In the genomic region with DNA sequence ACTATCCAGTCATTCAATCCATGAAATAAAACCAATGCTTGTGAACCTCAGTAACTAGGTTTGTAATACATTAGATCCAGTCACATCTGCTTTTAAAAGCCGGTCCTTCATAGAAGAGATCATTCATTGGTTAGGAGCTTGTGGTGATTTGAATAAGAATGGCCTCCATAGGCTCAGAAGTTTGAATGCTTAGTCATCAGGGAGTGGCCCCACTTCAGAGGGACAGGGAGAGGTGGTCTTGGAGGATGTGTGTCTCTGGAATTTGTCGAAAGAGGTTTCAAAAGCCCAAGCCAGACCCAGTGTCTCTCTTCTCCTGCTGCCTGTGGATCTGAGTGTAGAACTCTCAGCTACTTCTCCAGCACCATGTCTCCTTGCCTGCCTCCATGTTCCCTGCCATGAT, we compare ENCODE assay signal across 22 mouse cellular contexts.
DNase-seq lines count a peak whose midpoint lies in the region; ATAC-seq and TF ChIP-seq lines count a peak whose summit lies in the region.
"Had no signal": no experiment of that assay in that cellular context is flagged by ENCODE, and none has a peak within 500 bp of the region (broad histone marks: within the 10 kb centered on the region; RNA-seq: fewer than 3 reads in every experiment).

No protein-coding gene starts in this region.

- no peak for DNase-seq in heart, adult 2 months
- DNase-seq in heart, postnatal 25 days (ENCODE audit: low spot score), result no peak
- DNase-seq in heart, adult 9 months (ENCODE audit: low spot score in 2 of 2), result no peak
- peak; percentile 35 for DNase-seq in ES-E14 (ENCODE audit: low read depth, low spot score)
- no peak for DNase-seq in frontal cortex, postnatal 14 days (ENCODE audit: low spot score in 2 of 2)
- DNase-seq in layer of hippocampus, adult 8-10 months (ENCODE audit: low spot score in 2 of 2), result no peak
- DNase-seq: adrenal gland, adult 2 months; adrenal gland, postnatal 25 days; cerebellum, adult 11 months; cerebellum, adult 8-10 months; cerebellum, postnatal 14 days; embryo, embryonic 11 days; gastrocnemius, postnatal 14 days; kidney, adult 11 months; kidney, adult 9 months had no signal

- WGBS in heart, adult 2 months, result 98% methylated on average over 2 of the region's 2 CpGs
- whole genome bisulfite sequencing in heart, embryonic 16.5 days, result 87% methylated on average over 2 of the region's 2 CpGs

- no peak overlapping the region for H3K4me3 ChIP-seq in heart, adult 2 months
- no peak overlapping the region for H3K4me3 ChIP-seq in heart, embryonic 16.5 days (ENCODE audit: low read length)
- peak overlapping the region; percentile 21; the same call in 1 of the 2 replicates for H3K4me3 ChIP-seq in E14TG2a.4 (replicated peaks; ENCODE audit: low read length)
- H3K4me3 ChIP-seq in ES-E14 (ENCODE audit: insufficient read depth in 1 of 2, low read depth in 1 of 2, low read length in 2 of 2, poor library complexity in 1 of 2, severe bottlenecking in 1 of 2), result no peak overlapping the region
- H3K4me3 ChIP-seq: embryonic facial prominence, embryonic 15.5 days; erythroblast, embryonic 14.5 days; forebrain, embryonic 10.5 days; hindbrain, embryonic 13.5 days had no signal

- no peak for ATAC-seq in heart, embryonic 16.5 days (replicated peaks; ENCODE audit: extremely low read depth, insufficient read depth, low FRiP score)

- H3K9ac ChIP-seq in heart, adult 2 months (ENCODE audit: low read depth, low read length), result no peak overlapping the region
- H3K9ac ChIP-seq in heart, embryonic 16.5 days (ENCODE audit: low read length), result no peak overlapping the region
- H3K9ac ChIP-seq in ES-E14 (ENCODE audit: insufficient read depth, low read depth, low read length, poor library complexity, severe bottlenecking), result no peak overlapping the region
- H3K9ac ChIP-seq: embryonic facial prominence, embryonic 15.5 days; hindbrain, embryonic 13.5 days had no signal

- in situ Hi-C loops in ES-E14 (cut with MboI; ENCODE audit: low sequenced_read_pairs in 2 of 2, unreplicated experiment in 2 of 2), result no loop called here

- 0 out of 2 replicates have a peak overlapping the region, but pooled peaks have one; percentile 6 for H3K27ac ChIP-seq in heart, adult 2 months
- peak overlapping the region; percentile 4; the same call in 1 of the 2 replicates for H3K27ac ChIP-seq in heart, embryonic 16.5 days (ENCODE audit: low read length)
- peak overlapping the region; percentile 77; the same call in 1 of the 2 replicates for H3K27ac ChIP-seq in ES-E14 (ENCODE audit: insufficient read depth, low read depth, low read length, poor library complexity, severe bottlenecking)
- H3K27ac ChIP-seq: embryonic facial prominence, embryonic 15.5 days; forebrain, embryonic 10.5 days; hindbrain, embryonic 13.5 days; hindbrain, postnatal 0 days had no signal

- H3K4me2 ChIP-seq in heart, embryonic 16.5 days (ENCODE audit: low read depth, low read length), result no peak overlapping the region
- H3K4me2 ChIP-seq: embryonic facial prominence, embryonic 15.5 days; hindbrain, embryonic 13.5 days had no signal

- no peak for TF ChIP-seq POLR2A in heart, adult 2 months (IDR thresholded peaks at IDR 0.05; ENCODE audit: insufficient read depth, low read depth, low read length)

- H3K79me2 ChIP-seq in heart, adult 2 months (replicated peaks; ENCODE audit: control insufficient read depth, insufficient read depth, low read length), result peaks cover 2% of the 10 kb centered on the region

- TF ChIP-seq CTCF in heart, adult 2 months (IDR thresholded peaks at IDR 0.05), result no peak
- TF ChIP-seq CTCF in E14TG2a.4 (conservative IDR thresholded peaks at IDR 0.05; ENCODE audit: low read length), result no peak

- H3K9me3 ChIP-seq in heart, embryonic 16.5 days (replicated peaks; ENCODE audit: control insufficient read depth, low read length), result no peaks in the 10 kb centered on the region
- H3K9me3 ChIP-seq in E14TG2a.4 (ENCODE audit: low read length) (peaks cover 6% of the 10 kb centered on the region), ES-E14 (ENCODE audit: control insufficient read depth, insufficient read depth, low read depth, low read length) (no peaks in the 10 kb centered on the region)
- H3K9me3 ChIP-seq: embryonic facial prominence, embryonic 15.5 days; forebrain, embryonic 10.5 days; hindbrain, embryonic 13.5 days had no signal

- no peaks in the 10 kb centered on the region for H3K36me3 ChIP-seq in heart, adult 2 months (ENCODE audit: control insufficient read depth, insufficient read depth, low read length)
- H3K36me3 ChIP-seq in heart, embryonic 16.5 days (ENCODE audit: control insufficient read depth, insufficient read depth), result no peaks in the 10 kb centered on the region
- H3K36me3 ChIP-seq in E14TG2a.4 (ENCODE audit: insufficient read depth, low read length) (no peaks in the 10 kb centered on the region), ES-E14 (ENCODE audit: control insufficient read depth, insufficient read depth, low read length, poor library complexity, severe bottlenecking) (no peaks in the 10 kb centered on the region)
- H3K36me3 ChIP-seq: embryonic facial prominence, embryonic 15.5 days; forebrain, embryonic 10.5 days; hindbrain, embryonic 13.5 days had no signal

- TF ChIP-seq EP300 in heart, adult 2 months (IDR thresholded peaks at IDR 0.05; ENCODE audit: insufficient read depth, low read depth, low read length), result no peak

- intact Hi-C loops in heart, adult 2 months (cut with DNase I), result no loop called here
- intact Hi-C loops in heart, postnatal 25 days (cut with DNase I), result no loop called here

- H3K4me1 ChIP-seq in heart, adult 2 months (ENCODE audit: control insufficient read depth, insufficient read depth, low read length), result peaks cover 8% of the 10 kb centered on the region
- peaks cover 12% of the 10 kb centered on the region for H3K4me1 ChIP-seq in heart, embryonic 16.5 days (ENCODE audit: control insufficient read depth, insufficient read depth, low read length)
- H3K4me1 ChIP-seq in E14TG2a.4 (replicated peaks; ENCODE audit: low read depth, low read length), result peaks cover 40% of the 10 kb centered on the region
- H3K4me1 ChIP-seq in ES-E14 (ENCODE audit: control insufficient read depth in 2 of 2, insufficient read depth in 2 of 2, low read length in 2 of 2, poor library complexity in 1 of 2), result peaks cover 7 to 9% of the 10 kb centered on the region in 2 experiments; a peak in 2 of 4 replicates
- H3K4me1 ChIP-seq: embryonic facial prominence, embryonic 15.5 days had no signal

- no peaks in the 10 kb centered on the region for H3K27me3 ChIP-seq in heart, adult 2 months (ENCODE audit: control insufficient read depth, insufficient read depth, low read length)
- no peaks in the 10 kb centered on the region for H3K27me3 ChIP-seq in heart, embryonic 16.5 days (ENCODE audit: control insufficient read depth, insufficient read depth, low read length)
- H3K27me3 ChIP-seq in E14TG2a.4 (ENCODE audit: insufficient read depth, low read length), result peaks cover under 1% of the 10 kb centered on the region; the same call in 1 of the 2 replicates
- H3K27me3 ChIP-seq: embryonic facial prominence, embryonic 15.5 days; hindbrain, embryonic 13.5 days had no signal

TF ChIP-seq in ES-E14, 5 proteins besides CTCF, POLR2A, EP300 and RAD21:
- TF ChIP-seq ZC3H11A (IDR thresholded peaks at IDR 0.05; ENCODE audit: borderline replicate concordance, low read depth, low read length) (no peak), MAFK (IDR thresholded peaks at IDR 0.05; ENCODE audit: insufficient read depth, low read depth, low read length) (peak; percentile 66; the same call in 1 of the 2 replicates)

Comparison
In these comparisons a context has a peak if more than half of its experiments do, and no peak if none do; other contexts are left out.
1. H3K27ac ChIP-seq: peak in every context shown above with its lines; median percentile 77 in ES-E14; 6 in heart, adult 2 months; 4 in heart, embryonic 16.5 days.